Mouse (Mus musculus): ENCODE measurements at regions not wholly inside any gene's neighbourhood (a gene's known extent, or its start where the extent isn't known, plus 50 kb on each side); places are given as distances from the start of the nearest gene placed in this dataset.

GRCm38 (mm10) chr6:93070916-93071315, 127.6 kb upstream of the Adamts9 start:
- TF ChIP-seq CTCF (IDR thresholded peaks at IDR 0.05; ENCODE audit: borderline replicate concordance, insufficient read depth, low read depth, low read length): no peak
- no peak for TF ChIP-seq POLR2A (IDR thresholded peaks at IDR 0.05; ENCODE audit: borderline replicate concordance, insufficient read depth, low read length)

Measured in cerebellum, adult 2 months (tissue).